Mouse (Mus musculus) liver, adult 2 months (tissue): ENCODE measurements around the gene Itk.

Experiments used
- CTCF ChIP-seq: fragments of 200-500 bp; IDR thresholded peaks from 2 replicates; pipeline ENCODE4 v1.5.1; 2011; ENCODE audit warnings: low read depth, low read length, control low read depth
- POLR2A ChIP-seq: fragments of 200-500 bp; IDR thresholded peaks from 2 replicates; pipeline ENCODE4 v1.6.1; 2011; ENCODE audit warnings: low read length, control low read depth; ENCODE audit not compliant: insufficient read depth; ENCODE audit errors: extremely low read depth

DNA sequence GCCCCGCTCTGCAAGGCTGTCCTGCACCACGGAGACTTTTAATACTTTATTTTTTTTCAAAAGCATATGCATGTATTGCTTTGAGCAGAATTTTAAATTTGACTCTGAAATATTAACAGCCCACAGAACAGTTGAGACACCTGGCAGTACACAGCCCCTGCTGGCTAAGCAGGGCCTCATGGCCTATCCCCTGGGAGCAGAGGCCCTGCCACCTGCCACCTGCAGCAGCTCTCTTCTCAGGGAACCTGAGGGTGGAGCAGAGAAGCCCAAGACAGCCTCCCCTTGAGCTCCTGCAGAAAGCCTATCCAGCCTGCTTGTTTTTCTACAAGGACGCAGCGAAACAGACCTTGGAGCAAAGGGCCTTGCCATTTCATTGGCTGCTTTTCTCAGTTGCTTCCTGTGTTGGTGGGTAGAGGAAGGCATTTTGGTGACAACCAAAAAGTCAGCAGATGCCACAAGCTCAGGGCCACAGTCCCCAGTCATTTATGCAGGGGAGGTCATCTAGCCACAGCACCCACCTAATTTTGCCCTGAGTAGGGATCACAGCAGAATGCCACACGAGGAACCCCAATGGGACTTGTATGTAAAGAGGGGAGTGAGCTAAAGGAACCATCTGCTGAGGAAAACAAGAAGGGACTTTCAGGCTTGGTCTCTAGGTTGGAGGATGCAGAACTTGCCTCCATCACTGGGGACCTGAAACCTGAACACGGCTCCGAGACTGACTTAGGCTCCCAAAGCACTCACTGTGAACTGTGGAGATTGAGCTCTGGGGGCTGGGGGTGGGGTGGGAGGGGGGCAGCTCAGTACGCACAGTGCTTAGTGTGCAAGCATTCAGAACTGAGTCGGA is 84.2 kb downstream of the Itk start:
- no peak for TF ChIP-seq POLR2A
- no peak for TF ChIP-seq CTCF
